Mouse (Mus musculus): Measurements from ENCODE around the gene Pram1. TPM values are rescaled to one million over a fixed set of nuclear protein-coding genes. Genes with fewer than 3 reads are reported as not detected.

The Pram1 gene
- polyA plus RNA-seq (2012; rRNA removed) (1.1 and 1.6 TPM in 2 replicates), polyA plus RNA-seq (2014; fragmentation: Nextera tagmentation; extraction: Ambion mirVana) (1.6 and 2.8 TPM in 2 replicates)

DNA sequence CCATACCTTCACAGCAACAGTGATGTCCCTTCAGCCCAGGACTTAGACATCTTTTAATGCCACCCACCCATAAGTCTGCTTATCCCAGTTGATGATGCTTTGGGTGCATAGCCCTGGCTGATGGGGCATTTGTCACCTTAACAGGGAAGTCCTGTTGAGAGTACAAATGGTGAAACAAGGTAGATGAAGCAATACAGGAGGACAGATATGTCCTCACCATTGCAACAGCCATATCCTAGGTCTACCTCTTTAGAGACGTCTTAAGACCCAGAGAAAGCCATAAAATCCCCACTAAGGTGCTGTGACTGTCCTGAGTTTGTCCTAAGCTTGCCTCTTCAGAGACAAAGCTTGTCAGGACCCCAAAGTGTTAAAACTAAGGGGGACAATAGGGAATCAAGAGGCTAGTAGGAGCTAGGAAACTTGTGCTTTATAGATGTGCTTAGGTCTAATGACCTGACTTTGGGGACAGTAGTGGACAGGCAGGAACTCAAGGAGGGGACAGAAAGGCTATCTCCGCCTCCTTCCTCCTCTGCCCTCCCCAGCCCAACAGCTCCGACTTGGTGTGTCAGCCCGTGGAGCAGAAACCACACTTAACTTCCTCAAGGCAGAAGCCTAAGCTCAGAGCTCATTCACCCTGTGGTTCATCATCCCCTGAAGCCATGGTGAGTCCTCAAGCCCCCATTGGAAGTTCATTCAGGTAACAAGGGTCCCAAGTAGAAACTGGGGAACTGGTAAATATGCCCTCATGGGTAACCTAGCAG is at the start of gene Pram1:
Pram1 (plus strand) TSS at position 541 of the 761 bp plus-strand sequence.
- WGBS (ENCODE audit: insufficient replicate concordance): 33% methylated on average over 4 of the region's 4 CpGs
- ATAC-seq (ENCODE audit: insufficient read depth): no peak
- H3K27ac ChIP-seq: no peak within 1 kb of the TSS
- no peaks in the 10 kb centered on the region; the same call in none of the 2 replicates for H3K36me3 ChIP-seq (replicated peaks; ENCODE audit: control insufficient read depth, insufficient read depth, low read depth)
- no peaks in the 10 kb centered on the region for H3K27me3 ChIP-seq (ENCODE audit: control insufficient read depth, insufficient read depth, low read length)
- no peak within 1 kb of the TSS; a peak in 1 of 4 replicates for H3K4me3 ChIP-seq (ENCODE audit: insufficient read depth in 1 of 2, low read depth in 2 of 2, low read length in 2 of 2)
- TF ChIP-seq EP300 (IDR thresholded peaks at IDR 0.05; ENCODE audit: low read depth) (no peak), CTCF (IDR thresholded peaks at IDR 0.05; ENCODE audit: low read depth) (no peak)
- peak within 1 kb of the TSS; percentile 15; the same call in 1 of the 2 replicates for H3K4me2 ChIP-seq (ENCODE audit: low read depth)
- H3K9ac ChIP-seq (replicated peaks): no peak within 1 kb of the TSS; the same call in 1 of the 2 replicates
- peaks cover 0 to 9% of the 10 kb centered on the region in 2 experiments; a peak in 1 of 4 replicates for H3K4me1 ChIP-seq (replicated peaks; ENCODE audit: control insufficient read depth in 2 of 2, insufficient read depth in 2 of 2, low read length in 1 of 2)
- no peak for DNase-seq (ENCODE audit: low read depth in 3 of 3, low spot score in 3 of 3)
- H3K9me3 ChIP-seq (ENCODE audit: control insufficient read depth, low read length): no peaks in the 10 kb centered on the region

DNA sequence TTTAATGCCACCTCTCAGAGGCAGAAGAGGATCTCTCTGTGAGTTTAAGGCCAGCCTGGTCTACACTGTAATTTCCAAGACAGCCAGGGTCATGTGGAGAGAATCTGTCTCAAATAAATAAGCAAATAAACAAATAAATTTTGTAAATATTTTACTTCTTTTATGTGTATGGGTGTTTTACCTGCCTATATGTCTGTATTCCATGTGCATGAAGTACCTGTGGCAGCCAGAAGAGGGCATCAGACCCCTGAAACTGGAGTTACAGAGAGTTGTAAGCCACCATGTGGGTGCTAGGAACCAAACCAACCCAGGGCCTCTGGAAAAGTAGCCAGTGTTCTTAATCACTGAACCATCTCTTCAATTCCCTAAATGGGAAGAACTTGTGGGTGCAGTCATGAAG is 40.6 kb upstream of the Pram1 start:
- TF ChIP-seq EP300 (IDR thresholded peaks at IDR 0.05; ENCODE audit: low read depth): no peak
- TF ChIP-seq CTCF (IDR thresholded peaks at IDR 0.05; ENCODE audit: low read depth): peak; percentile 35; the same call in 1 of the 2 replicates
- Histone ChIP-seq H3K36me3 (replicated peaks; ENCODE audit: control insufficient read depth, insufficient read depth, low read depth) (no peaks in the 10 kb centered on the region), H3K4me1 (replicated peaks; ENCODE audit: control insufficient read depth in 2 of 2, insufficient read depth in 2 of 2, low read length in 1 of 2) (no peaks in the 10 kb centered on the region), H3K27me3 (ENCODE audit: control insufficient read depth, insufficient read depth, low read length) (no peaks in the 10 kb centered on the region), H3K9ac (replicated peaks) (no peak overlapping the region), H3K27ac (no peak overlapping the region), H3K4me3 (ENCODE audit: insufficient read depth in 1 of 2, low read depth in 2 of 2, low read length in 2 of 2) (no peak overlapping the region), H3K4me2 (ENCODE audit: low read depth) (no peak overlapping the region), H3K9me3 (ENCODE audit: control insufficient read depth, low read length) (no peaks in the 10 kb centered on the region; the same call in 1 of the 2 replicates)
- DNase-seq (ENCODE audit: low read depth in 3 of 3, low spot score in 3 of 3) (no peak), ATAC-seq (ENCODE audit: insufficient read depth) (no peak)

DNA sequence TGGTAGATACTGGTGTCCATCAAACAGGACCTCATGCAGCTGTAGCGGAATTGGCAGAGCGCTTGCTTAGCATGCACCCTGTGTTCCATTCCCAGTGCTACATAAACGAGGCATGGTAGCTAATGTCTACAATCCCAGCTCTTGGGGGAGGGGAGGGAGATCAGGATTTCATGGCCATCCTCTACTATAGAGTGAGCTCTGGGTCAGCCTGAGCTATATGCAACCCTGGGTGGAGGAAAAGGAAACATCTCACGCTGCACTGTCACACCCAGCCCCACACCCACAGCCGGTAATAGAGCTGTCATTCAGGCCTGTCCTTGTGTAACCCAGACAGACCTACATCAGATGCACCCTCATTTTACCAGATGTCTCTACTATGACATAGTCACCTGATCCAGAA is 39.4 kb upstream of the Pram1 start:
- DNase-seq (ENCODE audit: low read depth in 3 of 3, low spot score in 3 of 3) (no peak), ATAC-seq (ENCODE audit: insufficient read depth) (no peak)
- H3K9ac ChIP-seq (replicated peaks): no peak overlapping the region
- no peaks in the 10 kb centered on the region; the same call in 1 of the 2 replicates for H3K9me3 ChIP-seq (ENCODE audit: control insufficient read depth, low read length)
- H3K27ac ChIP-seq: no peak overlapping the region
- H3K36me3 ChIP-seq (replicated peaks; ENCODE audit: control insufficient read depth, insufficient read depth, low read depth): no peaks in the 10 kb centered on the region
- 72% methylated on average over 5 of the region's 5 CpGs for WGBS (ENCODE audit: insufficient replicate concordance)
- TF ChIP-seq CTCF (IDR thresholded peaks at IDR 0.05; ENCODE audit: low read depth) (no peak), EP300 (IDR thresholded peaks at IDR 0.05; ENCODE audit: low read depth) (no peak)
- no peak overlapping the region for H3K4me2 ChIP-seq (ENCODE audit: low read depth)
- no peak overlapping the region for H3K4me3 ChIP-seq (ENCODE audit: insufficient read depth in 1 of 2, low read depth in 2 of 2, low read length in 2 of 2)
- no peaks in the 10 kb centered on the region for H3K27me3 ChIP-seq (ENCODE audit: control insufficient read depth, insufficient read depth, low read length)
- no peaks in the 10 kb centered on the region for H3K4me1 ChIP-seq (replicated peaks; ENCODE audit: control insufficient read depth in 2 of 2, insufficient read depth in 2 of 2, low read length in 1 of 2)

DNA sequence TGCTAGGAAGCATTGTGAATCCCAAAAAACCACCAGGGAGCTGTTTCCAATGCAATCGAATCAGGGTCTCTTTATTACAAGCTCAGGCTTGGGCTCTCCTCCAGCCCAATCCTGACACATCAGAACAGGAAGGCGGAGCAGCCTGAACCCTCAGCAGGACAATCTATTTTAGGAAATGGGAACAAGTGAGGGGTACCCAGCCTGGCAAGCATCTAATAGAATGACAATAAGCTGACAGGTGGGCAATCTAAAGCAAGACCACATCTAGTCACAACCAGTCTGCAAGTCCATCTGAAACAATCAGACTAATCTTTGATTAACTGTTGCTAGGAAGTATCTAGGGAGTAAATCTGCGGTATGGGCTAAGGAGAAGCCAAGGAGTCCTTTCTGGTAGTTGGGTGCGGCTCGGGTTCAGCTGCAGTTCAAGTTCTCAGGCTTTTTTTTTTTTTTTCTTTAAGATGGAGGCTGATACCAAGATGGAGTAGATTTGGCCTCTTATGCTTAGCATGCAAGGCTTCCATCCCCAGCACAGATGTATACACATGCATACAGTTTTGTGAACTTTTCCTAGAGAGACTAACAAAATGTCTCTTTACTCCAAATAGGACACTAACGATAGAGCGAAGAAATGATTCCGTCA is 37.9 kb upstream of the Pram1 start:
- Histone ChIP-seq H3K4me3 (ENCODE audit: insufficient read depth in 1 of 2, low read depth in 2 of 2, low read length in 2 of 2) (no peak overlapping the region), H3K4me1 (replicated peaks; ENCODE audit: control insufficient read depth in 2 of 2, insufficient read depth in 2 of 2, low read length in 1 of 2) (no peaks in the 10 kb centered on the region), H3K36me3 (replicated peaks; ENCODE audit: control insufficient read depth, insufficient read depth, low read depth) (no peaks in the 10 kb centered on the region), H3K9me3 (ENCODE audit: control insufficient read depth, low read length) (no peaks in the 10 kb centered on the region; the same call in 1 of the 2 replicates), H3K9ac (replicated peaks) (no peak overlapping the region), H3K27me3 (ENCODE audit: control insufficient read depth, insufficient read depth, low read length) (no peaks in the 10 kb centered on the region), H3K4me2 (ENCODE audit: low read depth) (no peak overlapping the region), H3K27ac (no peak overlapping the region)
- TF ChIP-seq EP300 (IDR thresholded peaks at IDR 0.05; ENCODE audit: low read depth): no peak
- DNase-seq (ENCODE audit: low read depth in 3 of 3, low spot score in 3 of 3) (no peak), ATAC-seq (ENCODE audit: insufficient read depth) (no peak)
- WGBS (ENCODE audit: insufficient replicate concordance): 72% methylated on average over 8 of the region's 8 CpGs

DNA sequence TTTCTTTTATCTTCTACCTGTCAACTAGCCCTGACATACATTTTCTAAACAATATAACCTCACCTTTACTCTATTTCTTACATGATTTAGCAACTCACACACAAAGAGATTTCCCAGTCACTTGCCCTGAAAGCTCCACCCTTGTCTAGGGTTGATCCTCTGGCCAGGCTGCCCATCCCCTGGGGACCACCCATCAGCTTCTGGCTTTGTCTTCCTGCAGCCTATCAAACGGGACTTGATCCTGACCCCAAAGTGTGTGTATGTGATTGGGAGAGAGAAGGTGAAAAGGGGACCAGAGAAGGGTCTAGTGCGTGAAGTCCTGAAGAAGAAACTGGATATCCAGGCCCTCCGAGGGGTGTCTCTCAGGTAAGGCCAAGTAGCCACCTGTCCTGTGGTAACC is 37.0 kb upstream of the Pram1 start:
- no peaks in the 10 kb centered on the region; the same call in 1 of the 2 replicates for H3K9me3 ChIP-seq (ENCODE audit: control insufficient read depth, low read length)
- no peak overlapping the region for H3K9ac ChIP-seq (replicated peaks)
- DNase-seq (ENCODE audit: low read depth in 3 of 3, low spot score in 3 of 3) (no peak), ATAC-seq (ENCODE audit: insufficient read depth) (no peak)
- H3K4me1 ChIP-seq (replicated peaks; ENCODE audit: control insufficient read depth in 2 of 2, insufficient read depth in 2 of 2, low read length in 1 of 2): no peaks in the 10 kb centered on the region
- H3K27me3 ChIP-seq (ENCODE audit: control insufficient read depth, insufficient read depth, low read length): no peaks in the 10 kb centered on the region
- H3K27ac ChIP-seq: no peak overlapping the region
- TF ChIP-seq EP300 (IDR thresholded peaks at IDR 0.05; ENCODE audit: low read depth) (no peak), CTCF (IDR thresholded peaks at IDR 0.05; ENCODE audit: low read depth) (no peak)
- H3K4me2 ChIP-seq (ENCODE audit: low read depth): no peak overlapping the region
- WGBS (ENCODE audit: insufficient replicate concordance): 51% methylated on average over 3 of the region's 3 CpGs
- no peaks in the 10 kb centered on the region for H3K36me3 ChIP-seq (replicated peaks; ENCODE audit: control insufficient read depth, insufficient read depth, low read depth)
- no peak overlapping the region for H3K4me3 ChIP-seq (ENCODE audit: insufficient read depth in 1 of 2, low read depth in 2 of 2, low read length in 2 of 2)

Data from liver, embryonic 14.5 days (tissue).